Mouse (Mus musculus): ENCODE data around the gene Cacna1d. TPM values are rescaled to one million over a fixed set of nuclear protein-coding genes. Genes with fewer than 3 reads are reported as not detected.

The Cacna1d gene
- polyA plus RNA-seq, 1 experiment from 2014 or later: 8.5 TPM

GRCm38 (mm10) chr14:30358028-30358427, 133.2 kb downstream of the Cacna1d start:
- WGBS: 73% methylated on average over 1 of the region's 1 CpGs
- Histone ChIP-seq H3K27me3 (ENCODE audit: insufficient read depth, poor library complexity, severe bottlenecking) (peaks cover 23% of the 10 kb centered on the region), H3K27ac (no peak overlapping the region), H3K36me3 (no peaks in the 10 kb centered on the region), H3K4me3 (no peak overlapping the region), H3K4me1 (peaks cover 13% of the 10 kb centered on the region), H3K9me3 (no peaks in the 10 kb centered on the region)
- no peak for DNase-seq (ENCODE audit: low spot score)

- Histone ChIP-seq H3K9me3 (no peaks in the 10 kb centered on the region), H3K27ac (no peak overlapping the region), H3K27me3 (ENCODE audit: insufficient read depth, poor library complexity, severe bottlenecking) (peaks cover 35% of the 10 kb centered on the region), H3K36me3 (no peaks in the 10 kb centered on the region), H3K4me3 (no peak overlapping the region), H3K4me1 (peaks cover 20% of the 10 kb centered on the region)
- DNase-seq (ENCODE audit: low spot score): no peak
- 83% methylated on average over 3 of the region's 3 CpGs for WGBS
Measured at GRCm38 (mm10) chr14:30356456-30356855, 134.8 kb downstream of the Cacna1d start.

- H3K27ac ChIP-seq: no peak overlapping the region
- H3K9me3 ChIP-seq: no peaks in the 10 kb centered on the region
- H3K27me3 ChIP-seq (ENCODE audit: insufficient read depth, poor library complexity, severe bottlenecking): peaks cover 41% of the 10 kb centered on the region
- DNase-seq (ENCODE audit: low spot score): peak; percentile 66
- no peak overlapping the region for H3K4me3 ChIP-seq
- H3K4me1 ChIP-seq: peaks cover 26% of the 10 kb centered on the region
- whole genome bisulfite sequencing: 47% methylated on average over 3 of the region's 3 CpGs
- no peaks in the 10 kb centered on the region for H3K36me3 ChIP-seq
Measured at GRCm38 (mm10) chr14:30354761-30355160, 136.5 kb downstream of the Cacna1d start.

- DNase-seq (ENCODE audit: low spot score): no peak
- H3K36me3 ChIP-seq: no peaks in the 10 kb centered on the region
- H3K27me3 ChIP-seq (ENCODE audit: insufficient read depth, poor library complexity, severe bottlenecking): peaks cover 41% of the 10 kb centered on the region
- H3K27ac ChIP-seq: peak overlapping the region; percentile 91; the same call in 1 of the 2 replicates
- H3K9me3 ChIP-seq: no peaks in the 10 kb centered on the region
- peaks cover 26% of the 10 kb centered on the region for H3K4me1 ChIP-seq
- H3K4me3 ChIP-seq: peak overlapping the region; percentile 72
- WGBS: 6% methylated on average over 8 of the region's 8 CpGs
Measured at GRCm38 (mm10) chr14:30354127-30354463, 137.2 kb downstream of the Cacna1d start.

- Histone ChIP-seq H3K4me1 (peaks cover 26% of the 10 kb centered on the region), H3K4me3 (peak overlapping the region; percentile 72), H3K27ac (peak overlapping the region; percentile 91), H3K36me3 (no peaks in the 10 kb centered on the region), H3K9me3 (no peaks in the 10 kb centered on the region), H3K27me3 (ENCODE audit: insufficient read depth, poor library complexity, severe bottlenecking) (peaks cover 41% of the 10 kb centered on the region)
- DNase-seq (ENCODE audit: low spot score): peak; percentile 74
- WGBS: 12% methylated on average over 106 of the region's 114 CpGs
Measured at GRCm38 (mm10) chr14:30353291-30354126, 137.7 kb downstream of the Cacna1d start.

GRCm38 (mm10) chr14:30352951-30353270, 138.3 kb downstream of the Cacna1d start:
- WGBS: 3% methylated on average over 10 of the region's 10 CpGs
- Histone ChIP-seq H3K4me1 (peaks cover 26% of the 10 kb centered on the region), H3K36me3 (no peaks in the 10 kb centered on the region), H3K4me3 (peak overlapping the region; percentile 72), H3K27me3 (ENCODE audit: insufficient read depth, poor library complexity, severe bottlenecking) (peaks cover 41% of the 10 kb centered on the region), H3K9me3 (no peaks in the 10 kb centered on the region), H3K27ac (no peak overlapping the region; the same call in 1 of the 2 replicates)
- no peak for DNase-seq (ENCODE audit: low spot score)

GRCm38 (mm10) chr14:30352061-30352950, 138.9 kb downstream of the Cacna1d start:
- WGBS: 4% methylated on average over 31 of the region's 31 CpGs
- peak; percentile 72 for DNase-seq (ENCODE audit: low spot score)
- Histone ChIP-seq H3K36me3 (no peaks in the 10 kb centered on the region), H3K27ac (no peak overlapping the region), H3K27me3 (ENCODE audit: insufficient read depth, poor library complexity, severe bottlenecking) (peaks cover 41% of the 10 kb centered on the region), H3K4me1 (peaks cover 26% of the 10 kb centered on the region), H3K4me3 (peak overlapping the region; percentile 72), H3K9me3 (no peaks in the 10 kb centered on the region)

- Histone ChIP-seq H3K4me1 (peaks cover 26% of the 10 kb centered on the region), H3K4me3 (no peak overlapping the region), H3K9me3 (no peaks in the 10 kb centered on the region), H3K36me3 (no peaks in the 10 kb centered on the region), H3K27me3 (ENCODE audit: insufficient read depth, poor library complexity, severe bottlenecking) (peaks cover 35% of the 10 kb centered on the region), H3K27ac (no peak overlapping the region)
- no peak for DNase-seq (ENCODE audit: low spot score)
- 62% methylated on average over 6 of the region's 6 CpGs for WGBS
Measured at GRCm38 (mm10) chr14:30350285-30350684, 141.0 kb downstream of the Cacna1d start.

GRCm38 (mm10) chr14:30344948-30345865, 146.0 kb downstream of the Cacna1d start:
- Histone ChIP-seq H3K27me3 (ENCODE audit: insufficient read depth, poor library complexity, severe bottlenecking) (no peaks in the 10 kb centered on the region), H3K4me3 (no peak overlapping the region), H3K27ac (no peak overlapping the region), H3K4me1 (peaks cover 7% of the 10 kb centered on the region), H3K9me3 (no peaks in the 10 kb centered on the region), H3K36me3 (no peaks in the 10 kb centered on the region)
- WGBS: 84% methylated on average over 8 of the region's 8 CpGs
- no peak for DNase-seq (ENCODE audit: low spot score)

GRCm38 (mm10) chr14:30343740-30344139, 147.5 kb downstream of the Cacna1d start:
- 74% methylated on average over 7 of the region's 7 CpGs for WGBS
- Histone ChIP-seq H3K36me3 (no peaks in the 10 kb centered on the region), H3K27ac (no peak overlapping the region), H3K9me3 (no peaks in the 10 kb centered on the region), H3K4me3 (no peak overlapping the region), H3K27me3 (ENCODE audit: insufficient read depth, poor library complexity, severe bottlenecking) (no peaks in the 10 kb centered on the region), H3K4me1 (peaks cover 13% of the 10 kb centered on the region)
- no peak for DNase-seq (ENCODE audit: low spot score)

GRCm38 (mm10) chr14:30341825-30342590, 149.2 kb downstream of the Cacna1d start:
- H3K36me3 ChIP-seq: no peaks in the 10 kb centered on the region
- no peak overlapping the region for H3K27ac ChIP-seq
- H3K9me3 ChIP-seq: no peaks in the 10 kb centered on the region
- 87% methylated on average over 12 of the region's 12 CpGs for WGBS
- no peak for DNase-seq (ENCODE audit: low spot score)
- H3K4me1 ChIP-seq: peaks cover 13% of the 10 kb centered on the region
- no peak overlapping the region for H3K4me3 ChIP-seq
- no peaks in the 10 kb centered on the region for H3K27me3 ChIP-seq (ENCODE audit: insufficient read depth, poor library complexity, severe bottlenecking)

- peaks cover 26% of the 10 kb centered on the region for H3K4me1 ChIP-seq
- H3K36me3 ChIP-seq: no peaks in the 10 kb centered on the region
- no peaks in the 10 kb centered on the region for H3K27me3 ChIP-seq (ENCODE audit: insufficient read depth, poor library complexity, severe bottlenecking)
- no peaks in the 10 kb centered on the region for H3K9me3 ChIP-seq
- no peak overlapping the region for H3K27ac ChIP-seq
- H3K4me3 ChIP-seq: no peak overlapping the region
- 67% methylated on average over 3 of the region's 3 CpGs for WGBS
- no peak for DNase-seq (ENCODE audit: low spot score)
Measured at GRCm38 (mm10) chr14:30340140-30340539, 151.1 kb downstream of the Cacna1d start.
